Mouse (Mus musculus): ENCODE data around the gene Lrtm1. TPM values are rescaled to one million over a fixed set of nuclear protein-coding genes. Genes with fewer than 3 reads are reported as not detected.

Lrtm1 gene
- not detected for polyA plus RNA-seq (2017; shearing (Covaris generic))

DNA sequence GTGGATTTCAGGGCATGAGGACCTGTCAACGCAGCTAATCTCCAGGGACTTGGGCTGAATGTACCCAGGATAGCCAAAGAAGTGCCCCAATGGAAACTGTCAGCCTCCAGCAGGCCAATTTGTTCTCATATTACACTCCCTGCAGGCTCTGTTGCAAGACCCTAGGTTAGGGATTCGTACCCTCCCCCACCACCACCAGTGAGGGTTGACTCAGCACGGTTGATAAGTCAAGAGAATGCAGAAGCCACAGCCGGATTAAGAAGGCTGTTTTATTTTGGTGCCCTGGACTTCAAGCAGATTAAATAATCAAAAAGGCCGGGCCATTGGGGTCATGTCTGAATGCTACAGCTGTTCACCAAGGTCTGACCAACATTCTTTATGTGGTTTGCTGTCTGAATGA lies at the start of gene Lrtm1:
Gene Lrtm1 (plus strand): TSS at position 326 of the 400 bp plus-strand sequence.

